Mouse (Mus musculus) A20 (cell line): ENCODE results near the gene Gbp5.
"Not testable (repeated sequence)": the region's sequence is repeated elsewhere in the genome, so short reads cannot be mapped to it uniquely, and the experiment has no call there.

Source experiments
- DNase-seq: peaks from one replicate; pipeline ENCODE4 v3.0.0-alpha.2; 2011; ENCODE audit warnings: low read depth, low spot score

Gene Gbp5

GRCm38 (mm10) chr3:142541391-142541790 is 47.6 kb downstream of the Gbp5 start:
- no peak for DNase-seq

- not testable (repeated sequence) for DNase-seq
These were observed 49.0 kb downstream of the Gbp5 start for GRCm38 (mm10) chr3:142542776-142543175.

DNA sequence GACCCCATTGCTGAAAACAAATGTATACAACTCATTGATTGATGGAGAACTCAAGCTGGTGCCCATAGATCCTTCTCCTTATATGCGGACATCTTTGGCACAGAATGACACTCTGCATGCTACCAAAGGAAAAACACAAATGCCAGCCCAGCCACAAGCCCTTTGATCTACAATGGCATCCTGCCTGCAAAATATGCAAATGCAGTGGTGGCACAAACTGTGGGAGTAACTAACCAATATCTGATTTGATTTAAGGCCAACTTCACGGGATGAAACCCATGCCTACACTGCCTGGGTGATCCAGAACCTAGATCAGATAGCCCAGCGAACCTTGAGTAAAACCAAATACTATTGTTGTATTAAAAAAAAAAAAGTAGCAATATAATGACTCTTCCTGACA is 52.9 kb downstream of the Gbp5 start:
- no peak for DNase-seq

GRCm38 (mm10) chr3:142550052-142550676 is 56.4 kb downstream of the Gbp5 start:
- DNase-seq: no peak

DNA sequence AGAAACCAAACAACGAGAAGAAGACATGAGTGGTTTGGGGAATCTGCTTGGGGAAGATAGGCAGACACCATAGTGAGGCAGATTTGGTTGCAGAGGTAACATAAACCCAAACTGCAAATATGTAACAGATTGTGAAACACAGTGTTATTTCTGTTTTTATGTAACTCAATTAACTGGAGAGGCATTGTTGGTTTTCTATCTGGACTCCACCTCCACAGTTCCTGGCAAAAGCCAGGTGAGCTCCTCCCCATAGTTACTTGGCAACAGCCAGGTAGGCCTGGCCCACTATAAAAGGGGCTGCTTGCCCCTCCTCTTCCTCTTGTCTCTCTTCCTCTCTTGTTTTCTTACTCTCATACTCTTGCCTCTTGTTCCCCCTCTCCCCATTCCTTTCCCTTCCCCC is 60.8 kb downstream of the Gbp5 start:
- DNase-seq: no peak

GRCm38 (mm10) chr3:142555623-142556022 is 61.8 kb downstream of the Gbp5 start:
- no peak for DNase-seq

- DNase-seq: no peak
These were observed 66.0 kb downstream of the Gbp5 start, which contains the start of gene Gbp3 for GRCm38 (mm10) chr3:142559632-142560228. TSS of gene Gbp3 (plus strand) at chr3:142560026.

DNA sequence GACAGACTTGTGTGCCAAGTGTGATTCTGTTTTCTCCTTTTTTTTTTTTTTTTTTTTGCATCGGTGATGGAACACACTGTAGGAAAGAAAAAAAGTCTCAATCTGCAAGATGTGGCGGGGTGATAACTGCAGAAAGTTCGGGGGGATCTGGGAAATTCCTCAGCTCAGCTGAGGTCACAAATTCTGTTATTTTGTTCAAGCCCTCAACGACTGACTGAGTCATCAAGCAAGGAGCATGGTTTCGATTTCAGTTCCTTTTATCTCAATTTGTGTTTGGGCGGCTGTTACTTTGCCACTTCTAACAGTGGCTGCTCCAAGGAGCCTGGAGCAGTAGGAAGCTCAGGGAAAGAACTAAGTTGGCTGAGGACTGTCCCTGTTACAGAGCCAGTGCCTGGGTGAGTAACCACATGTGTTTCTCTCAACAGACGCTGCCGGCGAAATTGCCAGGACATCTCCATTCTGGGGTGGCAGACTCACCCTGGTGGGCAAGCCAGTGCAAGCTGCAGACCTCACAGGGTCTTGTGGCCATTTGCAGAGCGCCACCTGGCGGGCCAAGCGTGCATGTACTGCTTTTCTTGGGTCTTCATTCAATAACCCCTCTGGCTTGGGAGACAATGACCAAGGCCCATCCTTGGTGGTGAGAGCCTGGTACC is 66.6 kb downstream of the Gbp5 start:
- peak; percentile 96 for DNase-seq

DNA sequence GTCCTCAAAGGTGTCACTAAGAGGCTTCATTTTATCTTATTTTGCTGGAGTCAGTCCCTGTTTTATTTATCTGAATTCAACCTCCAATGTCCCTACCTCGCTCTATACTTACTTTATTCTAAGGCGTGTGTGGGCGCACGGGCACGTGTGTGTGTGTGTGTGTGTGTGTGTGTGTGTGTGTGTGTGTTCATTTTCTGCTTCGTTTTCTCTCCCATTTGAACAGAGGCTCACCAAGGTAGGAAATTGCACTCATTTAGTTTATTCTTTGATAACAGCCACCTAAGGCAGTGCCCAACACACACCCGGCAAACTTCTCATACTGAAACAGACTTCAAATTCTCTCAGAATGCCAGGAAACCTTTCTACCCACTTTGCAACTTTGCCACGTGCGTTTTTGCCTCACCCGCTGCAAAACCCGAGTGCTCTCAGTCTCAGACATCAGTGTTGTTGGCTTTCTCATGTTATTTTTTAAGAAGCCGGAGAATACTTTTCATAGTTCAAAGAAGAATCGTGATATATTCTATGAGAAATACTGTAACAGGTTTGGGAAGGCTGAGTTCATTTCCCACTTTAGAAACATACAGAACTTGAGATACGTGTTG is 67.4 kb downstream of the Gbp5 start:
- no peak for DNase-seq

GRCm38 (mm10) chr3:142561666-142562065 is 67.9 kb downstream of the Gbp5 start:
- DNase-seq: no peak

DNA sequence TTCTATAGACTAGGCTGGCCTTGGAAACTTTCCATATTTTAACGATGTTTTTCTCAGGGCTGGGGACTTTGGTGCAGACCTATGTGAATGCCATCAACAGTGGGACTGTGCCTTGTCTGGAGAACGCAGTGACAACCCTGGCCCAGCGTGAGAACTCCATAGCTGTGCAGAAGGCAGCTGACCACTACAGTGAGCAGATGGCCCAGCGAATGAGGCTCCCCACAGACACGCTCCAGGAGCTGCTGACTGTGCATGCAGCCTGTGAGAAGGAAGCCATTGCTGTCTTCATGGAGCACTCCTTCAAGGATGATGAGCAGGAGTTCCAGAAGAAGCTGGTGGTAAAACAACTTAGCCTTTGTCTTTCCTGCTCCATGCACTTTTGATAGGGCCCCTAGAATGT is 73.7 kb downstream of the Gbp5 start:
- not testable (repeated sequence) for DNase-seq

DNA sequence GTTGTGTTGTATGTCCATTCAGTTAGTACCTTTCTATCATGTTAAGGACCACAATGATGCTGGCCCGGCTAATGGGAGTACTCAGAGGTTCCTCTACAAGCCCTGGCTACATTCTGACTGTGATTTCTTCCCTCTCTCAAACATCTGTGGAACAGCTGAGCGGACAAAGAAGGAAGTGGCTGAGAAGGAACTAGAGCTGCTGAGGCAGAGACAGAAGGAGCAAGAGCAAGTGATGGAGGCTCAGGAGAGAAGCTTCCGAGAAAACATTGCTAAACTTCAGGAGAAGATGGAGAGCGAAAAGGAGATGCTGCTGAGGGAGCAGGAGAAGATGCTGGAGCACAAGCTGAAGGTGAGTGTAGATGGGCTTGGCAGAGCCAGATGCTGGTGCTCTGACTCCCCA is 77.0 kb downstream of the Gbp5 start:
- no peak for DNase-seq
